Mouse (Mus musculus) frontal cortex, postnatal 10 days (tissue): ENCODE measurements around the gene Hes3.

Source experiments
- DNase-seq, 2 experiments: peaks; one replicate each; pipeline ENCODE4 v3.0.0; 2022; ENCODE audit warnings: low spot score in 2 of 2, mixed read lengths in 1 of 2

The Hes3 gene

DNA sequence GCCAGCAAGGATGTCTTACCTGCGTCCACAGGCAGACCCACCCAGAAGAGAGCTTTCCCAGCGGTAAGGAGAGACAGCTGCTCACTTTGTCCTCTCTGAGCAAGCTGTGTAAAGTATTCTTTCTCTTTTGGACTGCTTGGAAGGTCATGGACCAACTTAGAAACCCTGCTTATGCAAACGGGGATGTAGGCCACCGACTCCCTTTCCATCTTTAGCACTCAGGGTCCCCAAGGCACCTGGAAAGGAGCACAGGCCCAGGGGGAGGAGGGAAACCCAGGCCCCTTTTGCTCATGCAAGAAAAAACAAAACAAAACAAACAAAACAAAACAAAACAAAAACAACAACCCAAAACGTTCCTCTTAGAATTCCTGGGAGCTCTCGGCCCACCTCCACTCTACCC lies at the start of gene Hes3:
Gene Hes3 (minus strand): TSS at position 101 of the 400 bp plus-strand sequence.
- no peak for DNase-seq

- no peak for DNase-seq
These were observed 49.3 kb upstream of the Hes3 start for GRCm38 (mm10) chr4:152340584-152341284.

DNA sequence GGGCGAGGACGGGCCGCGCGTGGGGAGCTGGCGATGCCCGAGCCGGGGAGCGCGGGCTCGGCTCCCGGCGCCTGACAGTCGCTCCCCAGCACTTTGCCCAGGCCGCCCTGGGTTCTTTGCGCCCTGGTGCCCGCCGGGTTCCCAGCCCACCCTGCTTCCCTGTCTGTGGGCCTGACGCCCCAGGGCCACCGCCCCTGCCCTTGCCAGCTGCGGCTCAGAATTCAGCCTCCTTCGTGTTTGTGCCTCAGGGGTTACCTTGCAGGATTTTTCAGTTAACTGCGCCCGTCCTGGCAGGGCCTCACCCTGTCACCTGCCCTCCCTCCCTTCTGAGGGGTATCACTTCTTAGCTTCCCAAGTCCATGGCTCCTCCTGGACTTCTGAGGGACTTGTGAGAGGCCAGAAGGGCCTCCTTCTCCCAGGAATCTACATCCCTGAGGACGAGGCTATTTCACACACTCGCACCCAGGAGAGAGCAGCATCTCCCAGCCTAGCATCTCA lies 47.9 kb upstream of the Hes3 start:
- no peak for DNase-seq

DNA sequence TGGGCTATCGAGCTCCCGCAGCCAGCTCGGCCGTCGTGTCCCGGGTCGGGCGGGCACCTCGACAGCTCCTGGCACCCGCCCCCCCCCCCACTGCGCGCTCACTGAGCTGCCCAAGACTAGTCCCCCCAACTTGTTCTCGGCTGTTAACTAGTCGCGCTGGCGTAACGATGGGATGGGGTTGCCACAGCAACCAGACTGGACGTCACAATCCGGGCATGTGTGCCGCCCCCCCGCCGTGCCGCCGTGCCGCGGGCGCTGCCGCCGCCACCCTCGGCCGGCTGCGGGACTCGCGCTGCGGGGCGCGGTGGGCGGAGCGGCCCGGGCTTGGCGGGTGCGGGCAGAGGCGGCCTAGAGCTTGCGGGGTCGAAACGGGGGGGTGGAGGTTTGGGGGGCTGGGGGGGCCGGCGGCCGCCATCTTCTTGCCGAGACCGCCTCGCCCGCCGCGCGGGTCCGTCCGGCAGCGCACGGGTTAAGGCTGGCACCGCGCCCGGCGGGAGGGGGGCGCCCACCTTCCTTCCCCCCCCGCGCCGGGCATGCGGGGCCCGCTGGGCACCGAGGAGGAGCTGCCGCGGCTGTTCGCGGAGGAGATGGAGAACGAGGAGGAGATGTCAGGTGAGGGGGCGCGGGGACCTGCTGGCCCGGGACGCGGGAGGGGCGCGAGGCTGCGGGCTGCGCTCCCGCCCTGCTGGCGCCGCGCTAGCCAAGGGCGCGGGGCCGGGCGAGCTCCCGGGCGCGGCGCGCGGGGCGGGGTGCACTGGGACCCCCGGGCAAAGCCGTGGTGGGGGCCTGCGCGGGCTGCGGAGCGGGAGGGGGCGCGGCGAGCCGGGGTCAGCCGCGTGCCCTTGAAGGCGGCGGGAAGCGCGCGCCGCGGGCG lies 47.2 kb upstream of the Hes3 start, which contains the start of gene Chd5:
Gene Chd5 (plus strand): TSS at position 233 of the 874 bp plus-strand sequence.
- DNase-seq: peak in 1 of 2 experiments; percentile 69

- DNase-seq: no peak
These were observed 46.3 kb upstream of the Hes3 start for GRCm38 (mm10) chr4:152337772-152338171.

DNA sequence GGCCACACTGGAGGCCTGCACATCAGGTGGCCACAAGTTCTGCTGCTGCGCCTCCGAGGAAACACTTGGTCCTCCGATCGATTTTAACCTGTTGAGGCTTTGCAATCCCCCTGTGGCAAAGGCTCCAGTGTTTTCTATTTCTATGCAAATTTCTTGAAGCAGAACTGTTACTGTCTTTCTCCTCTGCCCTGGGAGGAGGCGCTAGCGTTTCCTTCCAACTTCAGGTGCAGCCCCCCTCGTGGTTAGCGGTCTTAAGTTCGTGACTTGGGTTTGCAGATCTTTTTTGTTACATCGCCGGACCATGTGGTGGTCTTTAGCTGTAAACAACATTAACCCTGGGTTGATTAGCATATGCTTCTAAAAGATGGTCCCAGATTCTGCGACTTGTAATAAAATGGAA lies 42.1 kb upstream of the Hes3 start:
- DNase-seq: no peak

- peak in 1 of 2 experiments; percentile 70 for DNase-seq
These were observed 41.5 kb upstream of the Hes3 start for GRCm38 (mm10) chr4:152332952-152333351.

GRCm38 (mm10) chr4:152328691-152329090 lies 37.2 kb upstream of the Hes3 start:
- DNase-seq: no peak

- no peak for DNase-seq
These were observed 35.1 kb upstream of the Hes3 start for GRCm38 (mm10) chr4:152326543-152326942.

GRCm38 (mm10) chr4:152325574-152326411 lies 34.3 kb upstream of the Hes3 start, which contains the start of gene Rpl22:
TSS of gene Rpl22 (plus strand) at chr4:152325742.
- peak; percentile 92 for DNase-seq

DNA sequence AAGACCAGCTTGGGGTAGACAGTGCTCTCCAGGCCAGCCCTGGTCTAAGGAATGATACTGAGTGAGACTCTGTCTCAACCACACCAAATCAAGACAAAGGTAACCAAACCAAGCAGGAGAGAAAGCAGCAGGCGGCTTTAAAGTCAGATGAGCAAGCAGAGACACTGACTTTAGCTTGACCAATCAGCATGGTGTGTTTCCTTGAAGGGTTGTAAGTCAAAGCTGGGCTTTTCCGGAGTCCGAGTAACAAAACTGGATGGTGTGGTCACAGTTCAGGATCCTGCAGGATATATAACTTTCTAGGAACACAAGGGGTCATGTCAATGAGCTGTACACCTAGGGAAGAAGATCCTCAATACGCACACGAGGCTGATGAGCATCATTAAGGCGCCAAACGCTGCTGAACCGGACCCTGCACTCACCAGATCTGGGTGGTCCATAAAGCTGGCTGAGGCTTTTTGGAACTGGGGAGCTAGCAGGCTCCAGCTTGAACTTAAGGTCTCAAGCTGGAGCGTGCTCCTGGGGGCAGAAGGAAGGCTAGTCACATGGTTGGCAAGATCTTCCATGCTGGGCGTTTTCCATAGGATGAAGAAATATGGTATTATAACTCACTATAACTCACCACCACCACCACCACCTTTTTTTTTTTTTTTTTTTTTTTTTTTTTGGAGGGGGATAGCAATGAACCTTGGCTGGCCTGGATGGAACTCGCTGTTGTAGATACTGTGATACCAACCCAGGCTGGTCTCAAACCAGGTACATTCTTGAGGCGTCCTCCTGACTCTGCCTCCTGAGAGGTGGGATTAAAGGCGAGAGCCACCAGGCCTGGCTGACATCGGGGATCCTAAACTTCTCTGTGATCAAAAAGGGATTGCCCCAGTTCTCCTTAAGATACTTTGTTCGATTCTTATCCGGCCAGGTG lies 33.4 kb upstream of the Hes3 start:
- DNase-seq: no peak

GRCm38 (mm10) chr4:152321464-152321863 lies 30.0 kb upstream of the Hes3 start:
- DNase-seq: no peak

- no peak for DNase-seq
These were observed 27.2 kb upstream of the Hes3 start, which contains the start of gene Rnf207 for GRCm38 (mm10) chr4:152318517-152319234. TSS of gene Rnf207 (minus strand) at chr4:152318993.

DNA sequence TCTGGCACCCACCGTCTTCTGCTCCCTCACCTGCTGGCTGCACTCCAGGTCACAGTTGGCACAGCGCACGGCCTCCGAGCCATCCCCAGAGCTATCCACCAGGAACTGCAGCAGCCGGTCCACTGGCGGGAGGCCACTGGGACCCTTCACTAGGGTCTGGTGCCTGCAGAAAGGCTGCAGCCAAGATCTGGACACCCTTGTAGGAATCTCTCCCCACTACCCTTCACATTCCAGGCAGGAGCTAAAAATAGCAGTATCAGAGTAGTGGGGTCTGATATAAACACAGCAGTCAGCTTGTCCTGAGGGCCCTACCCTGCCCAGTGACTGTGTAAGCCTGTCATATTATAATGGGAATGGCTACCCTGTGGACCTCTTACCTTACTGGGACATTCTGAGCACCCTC lies 26.2 kb upstream of the Hes3 start:
- no peak for DNase-seq

DNA sequence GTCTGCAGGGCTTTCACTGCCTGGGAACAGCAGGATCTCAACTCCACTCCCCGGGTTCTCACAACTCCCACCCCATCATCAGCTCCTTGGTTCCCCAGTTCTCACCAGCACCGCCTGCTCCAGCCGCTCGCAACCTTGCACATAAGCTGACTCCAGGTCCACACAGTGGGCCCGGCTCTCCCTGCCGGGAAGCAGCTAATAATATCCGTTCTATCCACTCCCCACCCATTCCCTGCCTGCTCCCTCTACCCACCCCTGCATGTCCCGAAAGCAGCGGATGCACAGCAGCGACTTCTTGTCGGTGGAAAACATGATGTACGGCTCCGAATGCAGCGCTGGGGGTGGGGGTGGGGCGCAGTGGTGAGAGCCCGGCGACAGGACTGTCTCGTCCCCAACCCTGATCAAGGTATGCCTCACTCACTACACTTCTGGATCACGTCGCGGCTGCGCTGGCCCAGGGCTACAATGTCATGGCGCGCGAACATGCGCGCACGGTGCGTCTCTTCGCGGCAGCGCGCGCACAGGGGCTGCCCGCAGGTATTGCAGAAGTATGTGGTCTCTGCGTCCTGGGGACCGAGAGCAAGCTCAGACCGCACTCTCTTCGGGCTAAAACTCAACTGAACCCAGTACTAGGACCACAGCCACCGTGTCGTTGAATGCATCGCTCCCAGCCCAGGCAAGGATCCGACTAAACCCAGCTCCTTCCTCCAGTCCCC lies 24.2 kb upstream of the Hes3 start:
- no peak for DNase-seq

DNA sequence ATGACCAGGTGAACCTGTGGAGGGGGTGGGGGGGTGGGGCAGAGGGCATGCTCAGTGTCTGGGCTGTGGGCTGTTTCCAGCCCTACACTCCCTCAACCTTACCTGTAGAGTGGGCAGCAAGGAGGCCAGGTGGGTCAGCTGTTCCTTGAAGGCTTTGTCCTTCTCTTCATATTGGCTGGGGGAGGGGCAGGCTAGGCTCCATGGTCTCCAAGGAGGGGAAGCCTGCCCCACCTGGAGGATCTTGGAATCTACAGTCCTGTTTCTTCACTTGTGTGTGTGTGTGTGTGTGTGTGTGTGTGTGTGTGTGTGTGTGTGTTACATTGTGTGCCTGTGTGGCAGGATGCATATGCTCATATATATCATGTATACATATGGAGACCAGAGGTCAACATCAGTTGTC lies 22.5 kb upstream of the Hes3 start:
- no peak for DNase-seq

DNA sequence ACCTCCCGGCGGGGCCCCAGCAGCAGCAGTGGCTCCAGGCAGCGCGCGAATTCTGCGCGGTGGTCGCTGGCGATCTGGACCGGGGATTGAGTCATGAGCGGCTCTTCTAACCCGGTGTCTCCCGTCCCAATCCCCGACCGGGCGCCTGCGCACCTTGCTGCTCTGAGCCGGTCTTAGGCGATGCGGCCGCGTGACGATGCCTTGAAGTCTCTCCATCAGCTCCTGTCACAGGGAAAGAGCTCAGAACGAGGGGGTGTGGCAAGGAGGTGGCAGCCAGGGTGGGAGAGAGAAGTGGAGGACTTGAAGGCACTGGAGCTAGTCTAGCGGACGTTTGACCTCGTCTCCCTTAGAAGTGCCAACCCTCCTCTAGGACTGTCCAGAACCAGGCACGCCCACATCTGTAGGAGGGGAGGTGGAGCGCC lies 21.8 kb upstream of the Hes3 start:
- DNase-seq: no peak

GRCm38 (mm10) chr4:152312186-152312585 lies 20.7 kb upstream of the Hes3 start:
- no peak for DNase-seq

- DNase-seq: no peak
These were observed 16.1 kb upstream of the Hes3 start for GRCm38 (mm10) chr4:152307542-152307941.
